Mouse (Mus musculus) MEL (cell line): Measurements from ENCODE around the gene Rora.

Experiments
- CTCF ChIP-seq, 3 experiments: IDR thresholded peaks in 2 of 3; conservative IDR thresholded peaks in 1 of 3; 2 replicates each; pipeline ENCODE4 v1.5.1; 2011 to 2012; ENCODE audit warnings: low read length in 3 of 3, low read depth in 2 of 3, mild to moderate bottlenecking in 2 of 3, improper control_type of control experiment in 1 of 3, inconsistent platforms in 1 of 3, mixed read lengths in 1 of 3, moderate library complexity in 1 of 3; ENCODE audit not compliant: control insufficient read depth in 1 of 3, insufficient read depth in 1 of 3, poor library complexity in 1 of 3, severe bottlenecking in 1 of 3
- EP300 ChIP-seq, 2 experiments: IDR thresholded peaks; 2 replicates each; pipeline ENCODE4 v1.6.1; 2011; ENCODE audit warnings: improper control_type of control experiment in 2 of 2, low read length in 2 of 2, low read depth in 1 of 2, mild to moderate bottlenecking in 1 of 2
- ETS1 ChIP-seq: IDR thresholded peaks from 2 replicates; pipeline ENCODE4 v1.6.1; 2012; ENCODE audit warnings: low read depth, mild to moderate bottlenecking, inconsistent platforms, low read length, improper control_type of control experiment, moderate library complexity
- GATA1 ChIP-seq: IDR thresholded peaks from 2 replicates; pipeline ENCODE4 v1.6.1; 2011; ENCODE audit warnings: low read depth, low read length, improper control_type of control experiment
- MAFK ChIP-seq: IDR thresholded peaks from 2 replicates; pipeline ENCODE4 v1.6.1; 2011; ENCODE audit warnings: low read depth, mild to moderate bottlenecking, low read length, improper control_type of control experiment, borderline replicate concordance
- MAX ChIP-seq: IDR thresholded peaks from 2 replicates; pipeline ENCODE4 v1.6.1; 2011; ENCODE audit warnings: low read length, improper control_type of control experiment
- MEF2A ChIP-seq: IDR thresholded peaks from 2 replicates; pipeline ENCODE4 v1.6.1; 2014; ENCODE audit warnings: low read depth, mild to moderate bottlenecking, inconsistent platforms, low read length, improper control_type of control experiment; ENCODE audit not compliant: poor library complexity, insufficient replicate concordance, severe bottlenecking; ENCODE audit errors: extremely low read depth
- MXI1 ChIP-seq: IDR thresholded peaks from 2 replicates; pipeline ENCODE4 v1.6.1; 2011; ENCODE audit warnings: mild to moderate bottlenecking, low read depth, low read length, improper control_type of control experiment
- POLR2A ChIP-seq, 2 experiments: IDR thresholded peaks; 2 replicates each; pipeline ENCODE4 v1.6.1; 2011 to 2012; ENCODE audit warnings: low read length in 2 of 2, mild to moderate bottlenecking in 2 of 2, control low read depth in 1 of 2, improper control_type of control experiment in 1 of 2, low read depth in 1 of 2, moderate library complexity in 1 of 2; ENCODE audit not compliant: control insufficient read depth in 1 of 2, insufficient read depth in 1 of 2, poor library complexity in 1 of 2
- SMC3 ChIP-seq: IDR thresholded peaks from 2 replicates; pipeline ENCODE4 v1.6.1; 2011; ENCODE audit warnings: low read depth, low read length, improper control_type of control experiment
- TCF12 ChIP-seq: IDR thresholded peaks from 2 replicates; pipeline ENCODE4 v1.6.1; 2014; ENCODE audit warnings: low read depth, mild to moderate bottlenecking, inconsistent platforms, low read length, improper control_type of control experiment, moderate library complexity
- USF2 ChIP-seq, 2 experiments: IDR thresholded peaks; 2 replicates each; pipeline ENCODE4 v1.6.1; 2011 to 2012; ENCODE audit warnings: improper control_type of control experiment in 2 of 2, low read length in 2 of 2, borderline replicate concordance in 1 of 2, inconsistent platforms in 1 of 2, low read depth in 1 of 2, mild to moderate bottlenecking in 1 of 2; ENCODE audit not compliant: insufficient read depth in 1 of 2
- ZC3H11A ChIP-seq: IDR thresholded peaks from 2 replicates; pipeline ENCODE4 v1.6.1; 2012; ENCODE audit warnings: low read depth, mild to moderate bottlenecking, inconsistent platforms, low read length, improper control_type of control experiment
- ZNF384 ChIP-seq: IDR thresholded peaks from 2 replicates; pipeline ENCODE4 v1.6.1; 2012; ENCODE audit warnings: low read depth, mild to moderate bottlenecking, inconsistent platforms, low read length, improper control_type of control experiment

DNA sequence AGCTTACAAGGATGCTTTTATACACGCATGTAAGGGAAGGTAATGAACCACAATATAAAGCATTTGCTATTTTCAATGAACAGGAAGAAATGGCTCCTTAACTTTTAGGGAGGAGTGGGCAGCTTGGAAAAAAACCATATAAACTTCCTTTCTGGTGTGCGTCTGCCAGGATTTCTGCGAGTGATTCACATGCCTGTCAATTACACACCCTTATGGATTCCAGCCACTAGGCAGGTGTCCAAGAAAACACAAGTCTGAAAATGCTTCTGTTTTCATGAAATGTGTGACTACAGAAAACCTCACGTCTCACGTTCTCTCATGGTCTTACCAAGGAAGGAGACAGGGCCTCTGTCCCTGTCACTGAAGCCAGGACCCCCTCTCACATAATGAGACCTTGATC is 560.2 kb downstream of the Rora start:
- TF ChIP-seq GATA1 (no peak), MAFK (no peak), EP300 (IDR thresholded peaks at IDR 0.05; ENCODE audit: low read depth in 1 of 2, low read length in 2 of 2) (no peak), POLR2A (IDR thresholded peaks at IDR 0.05; ENCODE audit: control insufficient read depth in 1 of 2, insufficient read depth in 1 of 2, low read depth in 1 of 2, low read length in 2 of 2, poor library complexity in 1 of 2) (no peak), SMC3 (no peak), MXI1 (no peak), ETS1 (no peak), TCF12 (no peak), CTCF (IDR thresholded peaks at IDR 0.05 in 2 of 3, conservative IDR thresholded peaks at IDR 0.05 in 1 of 3; ENCODE audit: control insufficient read depth in 1 of 3, insufficient read depth in 1 of 3, low read depth in 2 of 3, low read length in 3 of 3, poor library complexity in 1 of 3, severe bottlenecking in 1 of 3) (no peak), MEF2A (no peak), ZNF384 (no peak), ZC3H11A (no peak), USF2 (IDR thresholded peaks at IDR 0.05; ENCODE audit: borderline replicate concordance in 1 of 2, insufficient read depth in 1 of 2, low read depth in 1 of 2, low read length in 2 of 2) (no peak), MAX (no peak)
